Mouse (Mus musculus): ENCODE measurements around the gene Klhl3.

Gene Klhl3

DNA sequence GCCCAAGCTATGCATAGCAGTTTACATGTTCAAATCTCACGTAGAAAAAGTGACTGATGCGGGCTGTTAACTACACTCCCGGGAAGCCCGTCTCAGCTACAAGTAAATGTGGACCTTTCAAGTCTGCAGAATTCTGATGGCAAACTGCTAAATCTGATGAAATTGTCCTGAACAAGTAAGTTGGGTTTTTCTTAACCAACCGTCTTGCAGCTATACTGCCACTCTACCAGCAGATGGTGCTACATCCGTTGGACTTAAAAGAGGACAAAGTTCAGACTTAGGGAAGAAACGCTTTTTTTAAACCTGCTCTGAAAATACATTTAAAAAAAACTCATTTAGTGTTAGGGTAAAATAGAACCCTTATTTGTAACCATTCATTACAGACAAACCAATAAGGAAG, 12.7 kb upstream of the Klhl3 start:
- peak; percentile 48 to 62 for DNase-seq (ENCODE audit: low spot score in 2 of 2)

DNA sequence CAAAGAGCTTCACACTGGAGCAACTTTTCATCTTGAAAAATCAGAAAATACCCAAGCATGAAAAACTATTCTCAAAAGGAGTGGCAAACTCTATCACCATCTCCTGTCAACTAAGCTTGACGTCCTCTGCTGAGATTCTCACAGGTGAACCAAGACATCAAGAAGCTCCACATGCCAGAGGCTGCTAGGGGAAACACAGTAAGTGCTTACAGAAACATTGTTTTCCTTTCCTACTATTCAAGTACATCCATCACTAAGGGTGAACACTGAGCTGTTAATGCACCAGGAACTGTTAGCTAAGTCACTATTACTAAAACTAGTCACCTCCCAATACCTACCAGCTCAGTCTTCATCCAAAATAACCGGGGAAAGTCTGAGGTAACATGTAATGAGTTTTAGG, 11.6 kb upstream of the Klhl3 start:
- DNase-seq (ENCODE audit: low spot score in 2 of 2): no peak

DNA sequence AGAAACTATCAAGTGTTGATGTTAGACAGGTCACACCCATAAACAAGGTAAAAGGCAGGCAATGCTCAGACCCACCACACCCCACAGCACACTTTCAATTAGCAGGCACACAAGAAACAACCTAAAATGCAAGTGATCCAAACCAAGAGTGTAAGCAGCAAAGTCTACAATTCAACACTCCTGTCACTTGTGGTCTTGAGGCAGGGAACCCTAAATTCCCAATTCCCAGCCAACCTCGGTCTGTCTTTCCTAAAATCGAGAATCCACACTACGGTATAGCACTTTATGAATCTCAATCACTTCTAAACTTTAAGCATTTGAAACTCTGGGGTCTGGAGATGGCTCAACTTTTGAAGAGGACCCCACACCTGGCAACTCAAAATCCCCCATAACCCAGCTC, 10.9 kb upstream of the Klhl3 start:
- no peak for DNase-seq (ENCODE audit: low spot score in 2 of 2)

DNA sequence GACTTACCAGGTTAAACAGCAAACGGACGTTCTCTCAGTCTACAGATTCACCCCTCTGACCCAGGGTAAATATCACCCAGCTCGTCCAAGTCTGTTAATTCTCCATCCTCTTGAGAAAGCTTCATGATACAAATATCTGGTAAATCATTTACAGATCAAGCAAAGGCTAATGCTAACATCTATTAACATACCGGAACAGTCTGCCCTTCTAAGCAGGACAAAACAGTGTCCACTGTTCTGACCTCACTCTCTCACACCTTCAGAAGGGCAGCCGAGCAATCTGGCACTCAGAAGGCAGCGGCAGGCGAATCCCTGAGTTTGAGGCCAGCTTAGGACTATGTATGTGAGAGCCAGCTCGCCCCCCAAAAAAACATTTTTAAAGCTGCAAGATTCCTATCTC, 10.0 kb upstream of the Klhl3 start:
- no peak for DNase-seq (ENCODE audit: low spot score in 2 of 2)

DNA sequence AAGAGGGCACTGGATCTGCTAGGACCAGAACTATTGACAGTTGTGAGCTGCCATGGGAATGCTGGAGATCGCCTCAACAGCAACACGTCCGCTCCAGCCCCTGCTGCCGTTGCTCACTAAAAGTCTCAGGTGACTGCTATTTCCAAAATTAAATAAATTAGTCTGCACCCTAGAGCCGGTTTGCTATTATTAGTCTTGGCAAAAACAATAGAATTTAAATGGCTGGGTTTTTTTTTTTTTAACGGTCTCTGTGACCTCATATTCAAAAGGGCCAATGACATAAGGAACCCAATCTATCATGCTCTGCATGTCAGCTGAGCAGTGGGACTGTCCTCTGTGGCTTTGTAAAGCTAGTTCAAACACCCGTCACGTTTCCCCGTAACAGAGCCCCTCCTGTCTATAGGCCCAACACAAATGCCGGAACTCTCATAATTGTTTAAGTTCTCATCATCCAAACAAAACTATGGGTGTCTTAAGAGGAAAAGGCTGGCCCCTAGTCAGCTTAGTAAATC, 9.4 kb upstream of the Klhl3 start:
- DNase-seq (ENCODE audit: low spot score in 2 of 2): no peak

DNA sequence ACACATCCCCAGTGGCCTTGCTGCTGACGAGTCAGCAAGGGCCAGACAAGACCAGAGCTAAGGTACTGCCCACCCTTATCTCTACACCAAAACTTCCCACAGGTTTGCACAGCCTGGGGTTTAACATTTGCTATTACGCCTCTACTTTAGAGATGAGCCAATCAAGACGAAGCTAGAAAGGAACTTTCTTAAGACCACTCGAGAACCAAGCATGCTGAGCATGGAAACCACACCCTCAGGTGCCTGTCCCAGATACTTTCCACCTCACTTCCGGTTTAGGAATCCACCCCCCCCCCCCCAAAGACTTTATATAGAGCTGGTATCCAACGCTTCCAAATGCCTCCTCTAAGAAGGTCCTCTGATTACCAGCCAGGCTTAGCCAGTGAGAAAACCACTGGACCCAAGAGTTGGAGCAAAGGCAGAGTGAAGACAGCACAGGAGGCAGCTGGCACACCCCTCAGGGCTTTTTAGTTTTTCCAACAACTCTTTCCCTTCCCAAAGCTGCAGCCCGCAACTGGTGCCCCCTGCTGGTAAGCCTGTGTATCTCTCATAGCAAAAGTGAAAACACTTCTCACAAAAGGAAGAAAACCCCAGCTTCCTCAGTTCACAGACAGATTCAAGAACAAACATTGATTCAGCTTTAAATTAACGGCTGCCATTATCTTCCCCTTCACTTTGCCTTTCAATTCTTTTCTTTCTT, 4.1 kb upstream of the Klhl3 start:
- peak; percentile 56 to 59 for DNase-seq (ENCODE audit: low spot score in 2 of 2)

DNA sequence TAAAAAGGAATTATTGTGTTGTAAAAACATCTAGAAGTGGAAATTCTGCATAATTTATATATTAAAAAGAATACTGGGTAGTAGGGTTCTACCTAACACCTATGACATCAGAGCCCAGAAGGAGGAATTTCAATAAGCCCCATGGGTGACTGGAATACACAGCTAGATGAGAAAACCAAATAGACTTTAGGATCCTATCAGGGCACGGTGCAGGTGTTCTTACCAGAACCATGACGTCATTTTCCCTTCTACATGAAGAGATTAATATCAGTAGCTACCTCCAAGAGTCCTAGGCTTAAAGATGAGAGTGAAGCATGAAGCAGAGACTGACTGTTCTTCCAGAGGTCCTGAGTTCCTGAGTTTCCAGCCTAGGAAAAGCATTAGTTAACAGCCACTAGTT, 3.4 kb upstream of the Klhl3 start:
- DNase-seq (ENCODE audit: low spot score in 2 of 2): no peak

DNA sequence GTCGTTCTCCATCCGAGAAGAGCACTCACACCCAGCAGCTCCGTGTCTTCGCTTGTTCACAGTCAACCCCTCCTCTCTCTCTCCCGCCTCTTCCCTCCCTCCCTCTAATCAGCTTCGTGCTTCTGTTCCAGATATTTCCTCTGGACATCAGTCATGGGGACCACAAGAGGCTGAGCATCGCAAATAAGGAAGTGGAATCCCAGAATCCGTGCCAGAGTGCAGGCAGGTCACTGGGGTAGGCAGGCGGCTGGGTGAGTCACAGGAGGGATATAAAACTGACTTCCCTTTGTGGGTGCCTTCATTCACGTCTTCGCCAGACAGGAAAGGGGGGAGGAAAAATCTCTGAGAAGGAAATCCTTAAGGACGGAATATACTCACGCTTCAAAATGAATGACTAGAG, 1.8 kb upstream of the Klhl3 start:
- DNase-seq (ENCODE audit: low spot score in 2 of 2): no peak

DNA sequence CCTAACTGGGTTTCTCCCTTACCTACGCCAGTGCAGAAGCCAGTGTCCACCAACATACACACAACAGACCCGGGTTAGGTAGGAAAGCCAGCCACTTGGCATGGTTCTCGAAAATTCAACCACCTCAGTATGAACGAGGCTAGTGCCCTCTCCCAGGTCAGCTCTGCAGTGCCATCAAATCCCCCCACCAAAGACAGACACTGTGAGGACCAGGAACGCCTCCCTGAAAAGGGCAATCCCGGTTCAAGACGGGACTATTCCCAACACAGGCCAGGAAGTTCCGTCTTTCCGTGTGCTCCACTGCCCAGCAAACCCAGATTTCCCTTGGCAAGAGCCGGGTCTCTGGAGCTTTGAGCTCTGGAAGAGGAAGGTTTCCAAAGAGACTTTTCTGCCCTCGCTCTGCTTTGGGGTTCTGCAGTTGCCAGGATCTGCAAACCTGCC, 771 bp downstream of the Klhl3 start:
- no peak for DNase-seq (ENCODE audit: low spot score in 2 of 2)

DNA sequence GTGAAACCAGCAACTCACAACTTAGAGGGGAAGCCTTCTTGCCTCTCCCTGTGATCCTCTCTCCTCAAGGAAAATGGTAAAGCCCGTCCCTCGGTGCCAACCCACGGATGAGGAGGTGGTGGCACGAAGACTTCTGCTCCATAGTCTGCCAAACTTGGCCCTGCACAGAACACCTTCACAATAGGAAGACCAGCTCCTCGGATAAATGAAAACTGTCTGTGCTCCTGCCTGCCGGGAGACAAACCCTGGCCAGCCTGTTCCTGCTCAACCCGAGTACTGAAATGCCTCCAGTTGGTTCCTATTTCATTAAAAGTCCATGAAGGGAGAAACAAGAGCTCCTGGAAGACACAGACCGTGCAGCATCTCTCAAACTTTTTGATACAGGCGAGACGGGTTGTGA, 1.2 kb downstream of the Klhl3 start:
- DNase-seq (ENCODE audit: low spot score in 2 of 2): no peak

DNA sequence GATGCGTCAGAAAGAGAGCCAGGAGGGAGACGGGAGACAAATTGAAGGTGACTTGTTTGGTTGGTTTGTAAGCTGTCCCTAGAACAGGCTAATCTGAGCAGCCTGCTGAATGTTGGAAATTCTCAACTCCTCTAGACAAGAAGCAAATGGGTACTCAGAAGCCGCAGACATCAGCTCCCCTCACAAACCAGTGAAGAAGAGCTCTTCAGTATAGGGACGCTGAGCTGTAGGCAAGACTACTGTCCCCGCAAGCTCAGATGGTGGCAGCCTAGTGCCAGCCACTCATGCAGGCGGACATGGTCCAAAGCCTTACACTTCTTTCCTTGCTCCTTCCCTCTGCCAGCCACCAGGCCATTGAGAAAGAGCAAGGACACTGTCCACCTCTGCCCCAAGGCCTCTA, 2.1 kb downstream of the Klhl3 start:
- no peak for DNase-seq (ENCODE audit: low spot score in 2 of 2)

DNA sequence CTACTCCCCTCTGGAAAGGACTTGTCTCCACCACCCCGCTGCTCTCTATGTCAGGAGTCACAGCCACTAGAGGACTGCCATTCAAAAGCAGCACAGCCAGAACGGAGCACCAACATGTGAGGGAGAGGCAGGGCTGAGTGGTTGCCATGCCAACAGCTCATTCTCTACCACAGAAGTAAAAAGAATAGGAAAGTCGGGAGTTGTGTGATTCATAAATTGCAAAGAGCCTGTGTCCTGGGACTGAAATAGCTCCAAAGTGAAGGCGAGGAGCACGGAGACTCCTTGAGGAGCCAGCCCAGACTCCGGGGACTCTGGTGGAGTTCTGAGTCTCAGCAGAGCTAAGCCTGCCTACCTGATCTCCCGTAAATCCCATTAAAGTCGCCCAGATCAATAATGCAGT, 22.7 kb downstream of the Klhl3 start:
- no peak for DNase-seq (ENCODE audit: low spot score in 2 of 2)

DNA sequence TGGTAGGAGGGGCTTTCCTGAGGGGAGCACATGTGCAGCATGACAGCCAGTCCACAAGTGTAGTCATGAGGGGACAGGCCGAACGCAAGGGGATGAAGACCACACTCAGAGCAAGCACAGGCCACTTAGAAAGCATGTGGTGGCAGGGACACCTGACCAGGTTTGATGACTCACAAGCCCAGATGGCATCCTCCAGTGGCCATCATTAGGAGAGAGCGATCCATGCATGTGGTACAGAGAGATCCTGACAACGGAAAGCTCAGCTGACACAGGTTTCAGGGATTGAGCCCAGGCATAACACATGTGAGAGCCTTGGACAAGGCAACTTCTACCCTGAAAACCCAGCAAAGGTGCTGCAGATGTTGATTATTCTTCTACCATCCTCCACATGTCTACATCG, 29.0 kb downstream of the Klhl3 start:
- DNase-seq (ENCODE audit: low spot score in 2 of 2): no peak

DNA sequence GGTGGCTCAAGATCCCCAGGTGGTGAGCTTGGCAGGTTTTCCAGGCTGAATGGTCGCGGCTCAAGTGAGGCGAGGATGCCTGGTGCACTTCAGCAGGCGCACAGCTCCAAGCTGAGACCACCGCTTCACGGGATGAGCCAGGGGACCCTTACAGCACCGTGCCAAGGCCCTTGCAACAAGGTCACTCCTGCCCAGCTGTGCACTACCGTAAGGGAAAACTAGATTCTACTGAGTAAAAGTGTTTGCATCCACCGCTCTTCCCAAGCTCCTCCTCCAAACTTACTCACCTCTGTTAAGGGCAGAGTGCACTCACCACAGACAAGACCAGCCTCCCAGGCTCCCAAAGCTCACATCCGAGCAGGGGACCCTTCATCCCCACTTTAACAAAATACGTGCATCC, 29.9 kb downstream of the Klhl3 start:
- no peak for DNase-seq (ENCODE audit: low spot score in 2 of 2)

DNA sequence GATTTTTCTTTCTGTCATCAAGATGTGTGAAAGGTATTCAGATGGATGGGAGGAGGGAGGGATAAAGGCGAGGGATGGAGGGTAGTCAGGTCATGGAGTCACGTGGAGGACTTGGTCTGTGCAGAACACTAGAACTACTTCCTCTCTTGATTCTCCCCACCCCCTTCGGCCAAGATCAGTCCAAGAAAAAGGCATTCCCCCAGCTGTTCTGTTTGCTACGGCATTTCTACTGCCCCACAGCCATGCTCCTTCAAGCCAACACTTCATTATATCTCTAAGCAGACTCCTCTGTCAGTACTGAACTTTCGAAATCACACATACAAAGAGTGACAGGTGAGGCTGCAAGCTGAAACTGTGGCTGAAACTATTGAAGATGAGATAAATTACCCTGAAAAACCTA, 30.3 kb downstream of the Klhl3 start:
- DNase-seq (ENCODE audit: low spot score in 2 of 2): no peak

DNA sequence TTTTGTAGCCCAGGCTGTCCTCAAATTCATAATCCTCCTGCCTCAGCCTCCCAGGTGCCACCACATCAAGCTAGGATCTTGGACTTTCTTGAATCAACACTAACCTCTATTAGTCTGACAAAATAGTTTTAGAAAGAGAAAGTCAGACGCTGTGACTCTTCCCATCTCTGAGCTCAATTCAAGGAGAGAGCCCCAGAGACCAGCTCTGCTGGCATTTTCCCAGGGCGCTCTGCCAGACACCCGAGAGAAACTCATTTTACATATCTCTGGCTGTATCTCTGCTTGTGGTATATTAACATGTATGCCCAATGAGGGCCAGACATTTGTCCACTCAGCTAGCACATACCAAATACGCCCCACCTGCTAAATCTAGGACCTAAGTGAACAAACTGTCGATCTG, 35.0 kb downstream of the Klhl3 start:
- DNase-seq (ENCODE audit: low spot score in 2 of 2): no peak

DNA sequence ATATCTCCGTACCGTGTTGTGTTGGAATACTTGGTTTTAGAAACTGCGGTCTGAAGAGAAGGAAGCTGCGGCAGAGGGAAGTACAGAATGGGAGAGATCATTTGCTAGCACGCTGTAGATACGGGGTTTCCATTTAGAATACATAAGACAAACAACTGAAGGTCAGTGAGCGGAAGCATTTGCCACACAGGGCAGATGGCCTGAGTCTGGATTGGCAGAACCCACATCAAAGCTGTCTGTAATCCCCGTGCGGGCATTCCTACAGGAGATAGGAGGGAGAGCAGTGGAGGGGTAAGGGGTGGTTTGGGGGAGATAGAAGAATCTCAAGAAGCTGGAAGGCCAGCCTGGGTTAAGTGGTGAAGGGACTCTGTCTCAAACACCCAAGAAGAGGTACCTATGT, 38.5 kb downstream of the Klhl3 start:
- no peak for DNase-seq (ENCODE audit: low spot score in 2 of 2)

DNA sequence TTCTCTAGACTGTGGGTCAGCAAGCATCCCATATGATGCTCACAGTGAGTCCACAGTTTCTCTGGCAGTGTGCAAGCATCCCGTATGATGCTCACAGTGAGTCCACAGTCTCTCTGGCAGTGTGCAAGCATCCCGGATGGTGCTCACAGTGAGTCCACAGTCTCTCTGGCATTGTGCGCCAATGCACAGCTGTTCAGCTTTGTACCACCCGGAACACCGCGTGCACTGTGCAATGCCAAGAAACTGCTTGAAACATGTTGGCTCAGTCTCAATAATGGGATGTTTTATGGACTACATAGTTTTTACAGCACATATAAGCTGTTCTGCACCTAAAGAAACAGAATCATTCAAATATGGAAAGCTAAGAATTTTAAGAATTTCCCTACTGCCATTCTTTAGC, 38.9 kb downstream of the Klhl3 start:
- DNase-seq (ENCODE audit: low spot score in 2 of 2): no peak

DNA sequence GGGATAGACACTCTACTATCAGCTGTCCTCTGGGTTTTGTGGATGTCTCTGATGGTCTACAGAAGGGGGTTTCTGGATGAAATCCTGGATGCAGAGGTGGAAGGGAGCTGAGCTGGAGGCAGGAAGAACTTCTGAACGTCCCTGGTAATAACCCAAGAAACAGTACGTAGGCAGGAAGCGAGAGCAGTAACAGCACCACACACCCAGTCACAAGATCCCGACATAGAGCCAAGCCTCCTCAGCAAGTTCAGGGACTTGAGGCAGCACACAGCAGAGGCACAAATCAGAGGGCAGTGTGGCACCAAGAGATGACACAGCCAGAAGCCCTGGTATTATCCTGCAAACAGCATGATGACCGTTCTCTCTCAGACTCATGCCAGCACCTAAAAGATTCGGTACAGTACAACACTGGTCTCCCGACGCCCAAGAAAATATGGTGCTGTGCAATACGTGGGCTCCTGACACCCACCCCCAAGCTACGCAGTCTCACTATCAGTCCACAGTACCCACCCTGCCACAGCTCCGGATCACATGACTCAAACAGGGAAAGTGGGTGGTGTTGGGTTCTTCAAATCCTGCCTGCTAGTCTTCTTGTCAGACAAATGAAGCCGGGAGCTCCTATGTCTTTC, 40.0 kb downstream of the Klhl3 start:
- no peak for DNase-seq (ENCODE audit: low spot score in 2 of 2)

DNA sequence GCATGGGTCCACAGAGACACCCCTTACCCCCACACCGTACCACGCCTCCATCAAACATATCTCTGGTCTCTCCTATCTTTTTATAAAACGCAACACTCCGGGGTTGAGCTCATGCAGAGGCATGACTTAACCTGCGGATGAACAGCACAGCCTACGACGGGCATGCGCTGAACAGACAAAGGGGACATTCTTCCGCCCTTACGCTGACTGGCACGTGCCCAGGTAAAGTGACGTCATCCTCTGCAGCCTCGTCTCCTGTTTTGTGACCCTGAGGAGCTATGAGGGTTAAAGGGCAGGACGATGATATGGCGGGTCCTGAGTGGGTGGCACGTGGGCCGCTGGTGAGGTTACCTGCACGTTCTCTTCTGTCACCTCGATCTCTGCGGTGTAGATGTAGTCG, 42.2 kb downstream of the Klhl3 start:
- no peak for DNase-seq (ENCODE audit: low spot score in 2 of 2)

DNA sequence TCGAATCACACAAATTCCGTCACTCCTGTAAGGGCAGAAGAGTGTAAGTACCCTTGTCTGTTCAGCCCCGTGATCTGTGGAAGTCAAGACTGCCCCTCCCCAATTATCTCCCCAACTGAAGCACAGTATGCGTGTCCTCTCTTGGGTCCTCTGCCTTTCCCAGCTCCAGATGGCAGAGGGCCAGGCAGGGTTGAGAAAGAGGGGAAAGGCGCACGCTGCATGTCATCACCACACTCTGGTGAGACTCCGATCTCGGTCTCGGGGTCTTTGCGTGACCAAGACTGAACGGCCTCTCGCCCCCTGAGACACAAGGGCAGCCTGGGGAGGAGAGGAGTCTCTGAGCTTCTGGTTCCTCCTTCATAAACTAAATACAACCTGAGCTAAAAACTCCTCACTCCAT, 42.9 kb downstream of the Klhl3 start:
- no peak for DNase-seq (ENCODE audit: low spot score in 2 of 2)

DNA sequence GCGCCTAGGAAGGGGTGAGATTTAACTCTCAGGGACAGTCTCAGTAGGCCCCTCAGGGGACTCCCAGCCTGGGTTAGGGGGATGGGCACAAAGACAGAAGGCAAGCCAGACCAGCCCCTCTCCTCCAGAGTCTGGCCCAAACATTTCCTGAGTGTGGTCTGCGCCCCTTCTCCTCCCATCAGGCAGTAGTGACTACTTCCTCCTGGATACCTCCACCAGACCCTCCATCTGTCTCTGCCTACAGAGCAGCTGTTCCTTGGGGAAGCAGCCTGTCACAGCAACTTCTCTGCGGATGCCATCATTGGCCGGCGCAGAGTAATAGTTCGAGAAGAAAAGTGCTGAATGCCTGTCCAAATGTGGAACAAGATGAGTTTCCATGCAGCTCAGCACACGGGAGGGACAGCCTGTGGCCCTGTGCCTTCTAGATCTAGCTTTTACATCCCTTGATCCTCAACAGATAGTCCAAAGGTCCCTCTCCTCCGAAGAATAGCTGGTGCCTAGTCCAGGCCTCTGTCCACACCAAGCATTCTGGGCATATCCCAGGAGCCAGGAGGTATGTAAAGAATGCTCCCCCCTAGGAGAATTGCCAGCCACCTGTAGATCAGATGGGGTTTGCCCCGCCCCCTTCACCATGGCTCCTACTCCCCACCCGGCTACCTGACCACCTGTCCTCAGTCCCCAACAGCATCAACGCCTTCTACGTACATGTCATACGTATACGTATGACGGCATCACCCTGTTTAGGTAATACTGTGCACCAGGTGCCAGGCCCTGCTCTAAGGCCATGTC, 44.8 kb downstream of the Klhl3 start:
- no peak for DNase-seq (ENCODE audit: low spot score in 2 of 2)

DNA sequence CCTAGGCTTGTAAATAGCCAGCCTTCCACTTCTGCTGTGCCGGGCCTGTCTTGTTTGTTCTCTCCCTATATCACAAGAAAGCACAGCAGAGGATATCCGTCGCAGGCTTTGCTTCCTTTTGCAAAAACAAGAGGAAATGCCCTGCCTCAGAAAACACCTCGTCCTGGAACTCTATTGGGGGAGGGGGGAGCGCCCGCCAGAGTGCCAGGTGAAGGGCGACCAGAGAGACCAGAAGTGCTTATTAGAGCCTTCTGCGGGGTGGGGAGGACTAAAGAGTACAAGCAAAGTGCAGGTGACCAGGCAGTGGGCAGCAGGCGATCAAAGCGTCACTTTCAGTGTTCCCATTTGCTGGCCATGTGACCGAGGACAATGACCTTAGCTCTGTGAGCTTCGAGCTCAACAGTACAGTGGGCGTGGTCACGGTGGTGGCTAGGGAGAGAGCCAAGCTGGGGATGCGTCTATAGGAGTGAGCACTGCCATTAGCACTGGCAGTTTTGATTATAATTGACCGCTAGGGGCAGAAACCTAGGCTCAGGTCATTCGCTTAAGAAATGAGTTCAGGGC, 45.8 kb downstream of the Klhl3 start:
- DNase-seq (ENCODE audit: low spot score in 2 of 2): peak; percentile 59 to 70
